Mouse (Mus musculus): ENCODE measurements around the gene Memo1. TPM values are rescaled to one million over a fixed set of nuclear protein-coding genes. Genes with fewer than 3 reads are reported as not detected.

The Memo1 gene
- polyA plus RNA-seq, 1 experiment from 2014 or later: 75.9 TPM

Other genes with a start within 250 kb of the Memo1 start
- gene Srd5a2, start 247.6 kb downstream of the Memo1 start, polyA plus RNA-seq (2015; fragmentation: Nextera tagmentation; extraction: Ambion mirVana): 0.10 and 0.36 TPM in 2 replicates
- 257 and 282 TPM in 2 replicates for gene Dpy30, start 28.4 kb upstream of the Memo1 start, polyA plus RNA-seq (2015; fragmentation: Nextera tagmentation; extraction: Ambion mirVana)
- gene Spast, start 43.5 kb upstream of the Memo1 start, polyA plus RNA-seq (2015; fragmentation: Nextera tagmentation; extraction: Ambion mirVana): 12.4 and 15.0 TPM in 2 replicates
- gene Slc30a6, start 100.1 kb upstream of the Memo1 start, polyA plus RNA-seq (2015; fragmentation: Nextera tagmentation; extraction: Ambion mirVana): 39.7 and 41.2 TPM in 2 replicates
- 7.1 and 7.3 TPM in 2 replicates for gene Nlrc4, start 163.6 kb upstream of the Memo1 start, polyA plus RNA-seq (2015; fragmentation: Nextera tagmentation; extraction: Ambion mirVana)
- gene Yipf4, start 194.0 kb upstream of the Memo1 start, polyA plus RNA-seq (2015; fragmentation: Nextera tagmentation; extraction: Ambion mirVana): 62.6 and 74.2 TPM in 2 replicates
- 68.7 and 83.2 TPM in 2 replicates for gene Birc6, start 232.8 kb upstream of the Memo1 start, polyA plus RNA-seq (2015; fragmentation: Nextera tagmentation; extraction: Ambion mirVana)